In genomic region chr11:116209257-116209656, GRCm38 (mm10) we compare ENCODE assay signal across 29 mouse cellular contexts. TPM values are rescaled to one million over a fixed set of nuclear protein-coding genes. Genes with fewer than 3 reads are reported as not detected.
DNase-seq lines count a peak whose midpoint lies in the region; ATAC-seq lines count a peak whose summit lies in the region.
"Had no signal": no experiment of that assay in that cellular context is flagged by ENCODE, and none has a peak within 500 bp of the region (broad histone marks: within the 10 kb centered on the region; RNA-seq: fewer than 3 reads in every experiment).

No protein-coding gene starts in this region.

- 81% methylated on average over 8 of the region's 8 CpGs for WGBS in heart, embryonic 10.5 days
- WGBS in heart, embryonic 12.5 days: 80% methylated on average over 8 of the region's 8 CpGs
- WGBS in liver, embryonic 13.5 days (ENCODE audit: insufficient replicate concordance): 71% methylated on average over 8 of the region's 8 CpGs
- 82% methylated on average over 8 of the region's 8 CpGs for WGBS in midbrain, embryonic 15.5 days

- no peak overlapping the region for H3K4me2 ChIP-seq in heart, embryonic 12.5 days
- H3K4me2 ChIP-seq in liver, embryonic 13.5 days: no peak overlapping the region
- no peak overlapping the region for H3K4me2 ChIP-seq in midbrain, embryonic 15.5 days
- H3K4me2 ChIP-seq: forebrain, embryonic 15.5 days; heart, embryonic 15.5 days; hindbrain, embryonic 13.5 days; liver, embryonic 15.5 days; midbrain, embryonic 11.5 days; neural tube, embryonic 15.5 days; stomach, embryonic 15.5 days had no signal

- H3K4me3 ChIP-seq in heart, embryonic 10.5 days: no peak overlapping the region
- no peak overlapping the region for H3K4me3 ChIP-seq in heart, embryonic 12.5 days
- H3K4me3 ChIP-seq in liver, embryonic 13.5 days (replicated peaks): no peak overlapping the region
- H3K4me3 ChIP-seq in midbrain, embryonic 15.5 days: no peak overlapping the region
- H3K4me3 ChIP-seq: forebrain, embryonic 15.5 days; heart, adult 2 months; heart, embryonic 15.5 days; hindbrain, embryonic 13.5 days; layer of hippocampus, adult 2 months; liver, embryonic 15.5 days; neural tube, embryonic 15.5 days; stomach, embryonic 15.5 days had no signal

- DNase-seq in heart, embryonic 10.5 days (ENCODE audit: low spot score): peak; percentile 60
- DNase-seq in liver, embryonic 13.5 days: no peak
- DNase-seq in liver: no peak
- DNase-seq in kidney, postnatal 25 days: peak; percentile 58 to 90
- no peak for DNase-seq in layer of hippocampus, adult 9-11 months
- DNase-seq in frontal cortex, postnatal 25 days (ENCODE audit: low spot score in 2 of 2): no peak
- DNase-seq: adrenal gland, postnatal 10 days; cerebellum, adult 18-20 months; cerebellum, postnatal 36 days; gastrocnemius, postnatal 14 days; heart, adult 2 months; heart, postnatal 36 days; layer of hippocampus, postnatal 36 days; right cerebral cortex, adult 18-20 months; right cerebral cortex, postnatal 4 days; thymus, adult 18-20 months; thymus, postnatal 4 days had no signal

- H3K9me3 ChIP-seq in heart, embryonic 10.5 days: no peaks in the 10 kb centered on the region
- no peaks in the 10 kb centered on the region for H3K9me3 ChIP-seq in heart, embryonic 12.5 days (replicated peaks)
- H3K9me3 ChIP-seq in liver, embryonic 13.5 days (replicated peaks): no peaks in the 10 kb centered on the region
- H3K9me3 ChIP-seq in midbrain, embryonic 15.5 days: no peaks in the 10 kb centered on the region
- H3K9me3 ChIP-seq: forebrain, embryonic 15.5 days; heart, embryonic 15.5 days; hindbrain, embryonic 13.5 days; liver, embryonic 15.5 days; neural tube, embryonic 15.5 days; stomach, embryonic 15.5 days had no signal

- H3K4me1 ChIP-seq in heart, embryonic 10.5 days: no peaks in the 10 kb centered on the region
- H3K4me1 ChIP-seq in heart, embryonic 12.5 days (replicated peaks): no peaks in the 10 kb centered on the region
- peaks cover 20% of the 10 kb centered on the region for H3K4me1 ChIP-seq in liver, embryonic 13.5 days (replicated peaks)
- no peaks in the 10 kb centered on the region for H3K4me1 ChIP-seq in midbrain, embryonic 15.5 days
- H3K4me1 ChIP-seq: forebrain, embryonic 15.5 days; heart, embryonic 15.5 days; hindbrain, embryonic 13.5 days; neural tube, embryonic 15.5 days; stomach, embryonic 15.5 days had no signal

- peaks cover 42% of the 10 kb centered on the region for H3K36me3 ChIP-seq in heart, embryonic 10.5 days
- H3K36me3 ChIP-seq in heart, embryonic 12.5 days: peaks cover 38% of the 10 kb centered on the region
- peaks cover 17% of the 10 kb centered on the region for H3K36me3 ChIP-seq in liver, embryonic 13.5 days
- H3K36me3 ChIP-seq in midbrain, embryonic 15.5 days (replicated peaks): no peaks in the 10 kb centered on the region; the same call in 1 of the 2 replicates

- no peak for ATAC-seq in heart, embryonic 12.5 days (ENCODE audit: insufficient number of reproducible peaks, low FRiP score)
- no peak for ATAC-seq in liver, embryonic 13.5 days (ENCODE audit: low read depth)
- ATAC-seq in midbrain, embryonic 15.5 days (replicated peaks): no peak
- ATAC-seq: activated CD4-positive, CD25-positive, alpha-beta regulatory T cell, adult 4 months; forebrain, embryonic 15.5 days; lung, postnatal 0 days had no signal

- no peaks in the 10 kb centered on the region for H3K27me3 ChIP-seq in heart, embryonic 10.5 days (ENCODE audit: insufficient read depth, poor library complexity, severe bottlenecking)
- H3K27me3 ChIP-seq in heart, embryonic 12.5 days (replicated peaks): no peaks in the 10 kb centered on the region
- no peaks in the 10 kb centered on the region for H3K27me3 ChIP-seq in liver, embryonic 13.5 days
- no peaks in the 10 kb centered on the region for H3K27me3 ChIP-seq in midbrain, embryonic 15.5 days (replicated peaks)
- H3K27me3 ChIP-seq: forebrain, embryonic 15.5 days; heart, embryonic 15.5 days; hindbrain, embryonic 13.5 days; liver, embryonic 15.5 days; neural tube, embryonic 15.5 days; stomach, embryonic 15.5 days had no signal

- no peak overlapping the region for H3K9ac ChIP-seq in heart, embryonic 12.5 days
- no peak overlapping the region for H3K9ac ChIP-seq in liver, embryonic 13.5 days
- no peak overlapping the region for H3K9ac ChIP-seq in midbrain, embryonic 15.5 days
- H3K9ac ChIP-seq: forebrain, embryonic 15.5 days; heart, embryonic 15.5 days; hindbrain, embryonic 13.5 days; liver, embryonic 15.5 days; neural tube, embryonic 15.5 days; stomach, embryonic 15.5 days had no signal

- H3K27ac ChIP-seq in heart, embryonic 10.5 days: no peak overlapping the region
- no peak overlapping the region for H3K27ac ChIP-seq in heart, embryonic 12.5 days (ENCODE audit: poor library complexity, severe bottlenecking)
- 0 out of 2 replicates have a peak overlapping the region, but pooled peaks have one; percentile 29 for H3K27ac ChIP-seq in liver, embryonic 13.5 days
- H3K27ac ChIP-seq in midbrain, embryonic 15.5 days: no peak overlapping the region
- H3K27ac ChIP-seq: forebrain, embryonic 15.5 days; heart, adult 2 months; heart, embryonic 15.5 days; hindbrain, embryonic 13.5 days; layer of hippocampus, adult 2 months; liver, embryonic 15.5 days; neural tube, embryonic 15.5 days had no signal

RNA-seq across cellular contexts. Expression of gene Acox1, which starts 10.4 kb away (rescaled TPM):
- polyA plus RNA-seq in heart, embryonic 10.5 days (2016; fragmentation: Nextera tagmentation; extraction: Ambion mirVana): 24.5 and 32.7 TPM in 2 replicates
- polyA plus RNA-seq in heart, embryonic 12.5 days (2016; fragmentation: Nextera tagmentation; extraction: Ambion mirVana): 36.1 and 38.3 TPM in 2 replicates
- 14.5 and 18.1 TPM in 2 replicates for polyA plus RNA-seq in liver, embryonic 13.5 days (2015; fragmentation: Nextera tagmentation; extraction: Ambion mirVana)
- polyA plus RNA-seq in midbrain, embryonic 15.5 days (2015; fragmentation: Nextera tagmentation; extraction: Ambion mirVana): 63.0 and 64.0 TPM in 2 replicates

RNA-seq across cellular contexts. Expression of gene Ten1, which starts 10.6 kb away (rescaled TPM):
- 87.6 and 99.5 TPM in 2 replicates for polyA plus RNA-seq in heart, embryonic 10.5 days (2016; fragmentation: Nextera tagmentation; extraction: Ambion mirVana)
- 74.9 and 75.5 TPM in 2 replicates for polyA plus RNA-seq in heart, embryonic 12.5 days (2016; fragmentation: Nextera tagmentation; extraction: Ambion mirVana)
- 35.2 and 38.4 TPM in 2 replicates for polyA plus RNA-seq in liver, embryonic 13.5 days (2015; fragmentation: Nextera tagmentation; extraction: Ambion mirVana)
- 86.7 and 92.5 TPM in 2 replicates for polyA plus RNA-seq in midbrain, embryonic 15.5 days (2015; fragmentation: Nextera tagmentation; extraction: Ambion mirVana)

RNA-seq across cellular contexts. Expression of gene Evpl, which starts 28.6 kb away (rescaled TPM):
- polyA plus RNA-seq in heart, embryonic 10.5 days (2016; fragmentation: Nextera tagmentation; extraction: Ambion mirVana): 0.67 and 1.5 TPM in 2 replicates
- polyA plus RNA-seq in heart, embryonic 12.5 days (2016; fragmentation: Nextera tagmentation; extraction: Ambion mirVana): 0.53 and 0.84 TPM in 2 replicates
- polyA plus RNA-seq in liver, embryonic 13.5 days (2015; fragmentation: Nextera tagmentation; extraction: Ambion mirVana): 0.10 TPM in 2 replicates
- polyA plus RNA-seq in midbrain, embryonic 15.5 days (2015; fragmentation: Nextera tagmentation; extraction: Ambion mirVana): 0.84 and 0.96 TPM in 2 replicates
- polyA plus RNA-seq: activated CD4-positive, CD25-positive, alpha-beta regulatory T cell, adult 4 months had no signal

RNA-seq across cellular contexts. Expression of gene Fbf1, which starts 41.3 kb away (rescaled TPM):
- 27.7 and 30.6 TPM in 2 replicates for polyA plus RNA-seq in heart, embryonic 10.5 days (2016; fragmentation: Nextera tagmentation; extraction: Ambion mirVana)
- 37.2 and 37.5 TPM in 2 replicates for polyA plus RNA-seq in heart, embryonic 12.5 days (2016; fragmentation: Nextera tagmentation; extraction: Ambion mirVana)
- polyA plus RNA-seq in liver, embryonic 13.5 days (2015; fragmentation: Nextera tagmentation; extraction: Ambion mirVana): 7.0 and 9.0 TPM in 2 replicates
- 69.2 and 78.4 TPM in 2 replicates for polyA plus RNA-seq in midbrain, embryonic 15.5 days (2015; fragmentation: Nextera tagmentation; extraction: Ambion mirVana)

Comparison
In these comparisons a context has a peak if more than half of its experiments do, and no peak if none do; other contexts are left out.
1. DNase-seq: peak in heart, embryonic 10.5 days (single experiment) and kidney, postnatal 25 days (2 of 2); none in liver, embryonic 13.5 days (single experiment), liver (single experiment), layer of hippocampus, adult 9-11 months (single experiment) and frontal cortex, postnatal 25 days (0 of 2).